Mouse (Mus musculus) spleen, adult 12 weeks (tissue): Measurements from ENCODE around the gene Dnajb1.
"Not testable (repeated sequence)": the region's sequence is repeated elsewhere in the genome, so short reads cannot be mapped to it uniquely, and the experiment has no call there.

Experiments used
- DNase-seq: peaks from one replicate; pipeline ENCODE4 v3.0.0; 2022; ENCODE audit warnings: low spot score

The Dnajb1 gene

GRCm38 (mm10) chr8:83578131-83579055 is 29.6 kb upstream of the Dnajb1 start:
- no peak for DNase-seq

GRCm38 (mm10) chr8:83579676-83580075 is 28.3 kb upstream of the Dnajb1 start:
- no peak for DNase-seq

- DNase-seq: no peak
Measured at GRCm38 (mm10) chr8:83580826-83581225, 27.2 kb upstream of the Dnajb1 start.

GRCm38 (mm10) chr8:83582226-83582625 is 25.8 kb upstream of the Dnajb1 start:
- no peak for DNase-seq

GRCm38 (mm10) chr8:83583236-83583635 is 24.8 kb upstream of the Dnajb1 start:
- no peak for DNase-seq

- DNase-seq: no peak
Measured at GRCm38 (mm10) chr8:83584771-83585170, 23.2 kb upstream of the Dnajb1 start.

GRCm38 (mm10) chr8:83585333-83585732 is 22.7 kb upstream of the Dnajb1 start:
- no peak for DNase-seq

- DNase-seq: no peak
Measured at GRCm38 (mm10) chr8:83587644-83588043, 20.3 kb upstream of the Dnajb1 start.

- DNase-seq: no peak
Measured at GRCm38 (mm10) chr8:83588886-83589285, 19.1 kb upstream of the Dnajb1 start.

GRCm38 (mm10) chr8:83590488-83591023 is 17.4 kb upstream of the Dnajb1 start:
- no peak for DNase-seq

GRCm38 (mm10) chr8:83592682-83593081 is 15.3 kb upstream of the Dnajb1 start:
- no peak for DNase-seq

- no peak for DNase-seq
Measured at GRCm38 (mm10) chr8:83593325-83594166, 14.4 kb upstream of the Dnajb1 start.

GRCm38 (mm10) chr8:83594167-83595049 is 13.6 kb upstream of the Dnajb1 start:
- DNase-seq: peak; percentile 83

GRCm38 (mm10) chr8:83595050-83595345 is 13.0 kb upstream of the Dnajb1 start:
- DNase-seq: not testable (repeated sequence)

- no peak for DNase-seq
Measured at GRCm38 (mm10) chr8:83596369-83596768, 11.6 kb upstream of the Dnajb1 start.

GRCm38 (mm10) chr8:83598146-83598545 is 9.8 kb upstream of the Dnajb1 start:
- DNase-seq: no peak

- DNase-seq: no peak
Measured at GRCm38 (mm10) chr8:83599814-83600213, 8.2 kb upstream of the Dnajb1 start.

GRCm38 (mm10) chr8:83602650-83603029 is 5.4 kb upstream of the Dnajb1 start:
- DNase-seq: no peak

GRCm38 (mm10) chr8:83608398-83608829 is 421 bp downstream of the Dnajb1 start:
- DNase-seq: peak; percentile 81

- DNase-seq: no peak
Measured at GRCm38 (mm10) chr8:83609086-83609485, 1.1 kb downstream of the Dnajb1 start.

GRCm38 (mm10) chr8:83609547-83610180 is 1.7 kb downstream of the Dnajb1 start:
- DNase-seq: no peak
